In genomic region chr5:102802833-102803232, GRCm38 (mm10) we compare ENCODE assay signal across 16 mouse cellular contexts.
"Had no signal": no experiment of that assay in that cellular context is flagged by ENCODE, and none has a peak within 500 bp of the region (broad histone marks: within the 10 kb centered on the region; RNA-seq: fewer than 3 reads in every experiment).

No protein-coding gene starts in this region.

- H3K4me1 ChIP-seq: neural tube, embryonic 15.5 days; stomach, embryonic 15.5 days had no signal

- H3K36me3 ChIP-seq: neural tube, embryonic 13.5 days; neural tube, embryonic 15.5 days; stomach, embryonic 15.5 days had no signal

- H3K4me3 ChIP-seq: neural tube, embryonic 13.5 days; neural tube, embryonic 15.5 days; stomach, embryonic 15.5 days had no signal

- H3K27ac ChIP-seq: neural tube, embryonic 13.5 days; neural tube, embryonic 15.5 days; stomach, embryonic 15.5 days; stomach, postnatal 0 days had no signal

- H3K9me3 ChIP-seq: neural tube, embryonic 13.5 days; neural tube, embryonic 15.5 days; stomach, embryonic 15.5 days had no signal

- DNase-seq: retina, postnatal 1 day; right cerebral cortex, adult 18-20 months; right cerebral cortex, postnatal 14 days; right cerebral cortex, postnatal 25 days; right cerebral cortex, postnatal 4 days; spleen, adult 18-20 months; thymus, adult 18-20 months; thymus, adult 2 months; thymus, postnatal 14 days; thymus, postnatal 25 days; thymus, postnatal 36 days; thymus, postnatal 4 days had no signal

- H3K27me3 ChIP-seq: neural tube, embryonic 13.5 days; neural tube, embryonic 15.5 days; stomach, embryonic 15.5 days had no signal

- H3K4me2 ChIP-seq: neural tube, embryonic 13.5 days; neural tube, embryonic 15.5 days; stomach, embryonic 15.5 days had no signal

- H3K9ac ChIP-seq: neural tube, embryonic 13.5 days; neural tube, embryonic 15.5 days; stomach, embryonic 15.5 days had no signal
